Mouse (Mus musculus) kidney, adult 9 months (tissue): ENCODE measurements at regions not wholly inside any gene's neighbourhood (a gene's known extent, or its start where the extent isn't known, plus 50 kb on each side); places are given as distances from the start of the nearest gene placed in this dataset.

Experiments
- DNase-seq: peaks from one replicate; pipeline ENCODE4 v3.0.0; 2022

DNA sequence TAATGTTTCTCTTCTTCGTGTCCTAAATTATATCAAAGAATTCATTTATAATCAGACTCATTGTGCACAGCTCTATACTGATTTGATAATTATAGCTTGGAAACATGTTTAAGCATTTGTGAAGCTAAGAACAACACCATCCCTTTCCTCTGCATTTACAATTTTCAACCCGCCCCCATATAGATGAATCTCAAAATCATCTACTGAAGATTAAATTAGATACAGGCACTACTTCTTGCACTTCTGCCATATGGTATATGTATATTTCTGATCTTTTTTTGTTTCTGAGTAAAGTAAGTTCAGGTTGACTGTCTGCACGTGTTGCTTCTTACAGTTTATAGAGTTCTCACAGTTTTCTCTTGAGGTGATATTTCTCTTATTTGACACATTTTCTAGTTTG lies 583.1 kb upstream of the C030005K15Rik start:
- no peak for DNase-seq

DNA sequence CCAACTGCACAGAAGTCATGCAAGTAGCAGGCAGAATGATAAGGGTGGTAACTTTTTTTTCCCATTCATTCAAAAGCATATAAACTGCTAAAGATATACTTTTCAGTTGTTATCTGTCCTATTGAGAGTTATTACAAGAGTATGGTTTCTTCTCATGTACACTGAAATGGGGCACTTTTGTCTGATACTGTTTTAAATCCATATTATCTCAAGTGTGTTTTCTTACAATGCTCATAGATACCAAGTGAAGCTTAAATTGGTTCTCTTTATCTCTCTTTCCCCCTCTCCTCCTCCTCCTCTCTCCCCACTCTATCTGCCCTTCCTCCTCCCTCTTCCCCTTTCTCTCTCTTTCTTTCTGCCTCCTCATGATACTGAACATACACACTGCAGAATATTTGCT lies 584.8 kb upstream of the C030005K15Rik start:
- no peak for DNase-seq

DNA sequence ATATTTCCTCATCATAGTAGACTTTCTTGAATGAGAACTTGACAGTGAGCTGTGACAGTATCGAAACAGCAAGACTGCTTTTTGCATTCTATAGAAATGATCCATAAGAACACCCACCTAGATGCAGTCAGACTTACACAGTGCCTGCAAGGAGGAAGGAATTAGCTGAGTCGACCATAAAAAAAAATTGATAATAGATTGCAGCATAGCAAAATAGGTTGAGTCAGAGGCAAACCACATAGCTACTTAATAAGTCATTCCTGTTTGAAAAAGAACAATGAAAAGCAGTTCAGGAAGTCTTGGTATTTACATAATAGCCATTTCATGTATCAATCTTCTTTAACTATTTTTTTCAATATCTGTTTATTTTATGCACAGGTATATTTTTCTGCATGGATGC lies 591.9 kb upstream of the C030005K15Rik start:
- no peak for DNase-seq

DNA sequence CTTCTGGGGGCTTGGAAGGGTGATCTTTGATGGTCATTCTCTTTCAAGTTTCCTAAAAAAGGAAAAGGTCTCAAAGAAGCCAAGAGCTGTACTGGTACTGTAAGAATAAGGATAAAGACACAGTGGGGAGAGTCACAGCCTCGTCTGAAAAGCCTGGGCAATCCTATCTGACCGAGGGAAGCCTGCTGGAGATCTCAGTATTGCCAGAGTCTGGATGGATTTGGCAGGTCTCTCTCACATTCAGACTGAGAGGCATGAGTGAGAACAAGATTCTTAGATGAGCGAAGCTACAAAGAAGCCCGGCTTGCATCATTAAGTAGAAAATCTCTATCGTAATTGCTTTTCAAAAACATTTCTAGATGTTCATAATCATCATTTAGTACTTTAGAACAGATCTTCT lies 590.4 kb upstream of the Atp2b1 start:
- DNase-seq = no peak

DNA sequence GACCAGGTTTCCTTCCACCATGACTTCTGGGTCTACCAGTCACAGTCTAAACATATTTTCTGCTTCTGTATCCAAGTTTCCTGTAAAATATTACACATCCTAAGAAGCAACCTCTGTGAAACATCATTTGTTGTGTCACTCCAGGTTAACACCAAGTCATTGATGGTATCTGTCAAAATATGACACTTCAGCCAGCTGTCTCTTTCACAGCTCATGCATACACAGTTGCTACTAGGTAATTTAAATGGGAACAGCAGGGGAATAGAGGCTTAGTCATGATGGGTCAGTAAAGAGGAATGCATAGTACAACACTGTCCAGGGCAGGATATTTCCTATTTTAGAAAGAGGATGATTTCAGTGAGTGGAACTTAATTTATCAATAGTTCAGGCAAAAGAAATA lies 589.6 kb upstream of the Atp2b1 start:
- DNase-seq = no peak

DNA sequence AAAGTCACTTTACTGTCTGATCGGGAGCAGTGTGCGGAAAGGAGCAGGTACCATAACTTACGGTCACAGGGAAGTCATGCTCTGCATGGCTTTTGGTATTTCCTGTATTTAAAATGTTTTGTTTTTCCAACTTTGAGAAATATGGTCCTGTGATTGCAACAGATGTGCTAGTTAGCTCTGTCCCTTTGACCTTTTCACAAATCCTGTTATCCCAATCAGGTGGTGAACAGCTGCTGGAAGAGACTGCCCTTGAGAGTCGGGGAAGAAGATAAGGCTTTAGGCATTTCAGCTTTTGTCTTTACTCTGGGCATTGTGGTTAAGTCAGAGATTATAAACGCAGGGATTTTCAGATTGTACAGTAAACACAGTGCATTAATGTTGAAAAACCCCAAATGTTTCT lies 588.5 kb upstream of the Atp2b1 start:
- DNase-seq = no peak

DNA sequence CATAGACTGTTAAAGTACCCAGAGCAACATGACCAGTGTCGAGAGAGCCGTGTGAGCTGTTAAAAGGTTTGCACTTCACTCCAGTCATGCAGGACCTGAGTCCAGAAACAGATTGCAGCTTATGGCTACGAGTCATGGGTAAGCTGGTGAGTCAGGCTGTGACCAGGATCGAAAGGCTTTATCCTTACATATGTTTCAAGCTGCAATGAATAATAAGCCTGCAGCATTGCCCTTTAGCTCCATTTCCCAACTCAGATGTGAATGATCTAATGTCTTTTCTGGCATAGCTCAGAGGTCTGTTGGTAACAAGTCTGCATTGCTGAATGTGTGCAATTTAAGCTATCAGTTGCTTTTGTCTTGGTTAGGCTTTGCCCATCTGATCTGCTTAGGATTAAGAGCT lies 581.5 kb upstream of the Atp2b1 start:
- no peak for DNase-seq

DNA sequence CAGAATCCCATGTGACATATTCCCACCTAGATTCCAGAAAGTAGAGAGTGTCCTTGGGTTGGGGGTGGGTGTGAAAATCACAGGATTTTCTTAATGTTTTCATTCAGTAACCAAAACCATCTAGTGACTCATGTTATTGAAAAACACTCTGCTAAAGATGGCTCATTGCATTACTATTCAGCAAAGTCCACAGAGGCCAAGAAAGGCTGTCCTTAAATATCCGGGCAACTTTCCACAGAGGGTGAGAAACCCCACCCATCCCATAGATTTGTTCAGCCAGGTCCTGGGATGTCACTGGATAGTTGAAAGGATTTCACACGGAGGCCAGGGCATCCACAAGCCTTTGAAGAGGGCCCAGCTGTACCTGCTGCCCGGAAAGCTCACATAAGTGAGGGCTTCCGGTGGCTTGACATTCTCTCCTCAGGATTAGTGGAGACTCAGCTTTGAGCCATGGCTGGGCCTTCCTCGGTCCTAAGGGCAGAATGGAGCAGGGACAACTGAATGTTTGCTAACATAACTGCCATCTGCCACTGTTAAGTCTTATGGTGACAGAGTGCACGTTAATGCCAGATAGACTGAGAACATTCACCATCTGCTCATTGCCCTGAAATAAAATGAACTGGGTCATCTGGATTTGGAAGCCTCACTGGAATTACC lies 580.7 kb upstream of the Atp2b1 start:
- no peak for DNase-seq

DNA sequence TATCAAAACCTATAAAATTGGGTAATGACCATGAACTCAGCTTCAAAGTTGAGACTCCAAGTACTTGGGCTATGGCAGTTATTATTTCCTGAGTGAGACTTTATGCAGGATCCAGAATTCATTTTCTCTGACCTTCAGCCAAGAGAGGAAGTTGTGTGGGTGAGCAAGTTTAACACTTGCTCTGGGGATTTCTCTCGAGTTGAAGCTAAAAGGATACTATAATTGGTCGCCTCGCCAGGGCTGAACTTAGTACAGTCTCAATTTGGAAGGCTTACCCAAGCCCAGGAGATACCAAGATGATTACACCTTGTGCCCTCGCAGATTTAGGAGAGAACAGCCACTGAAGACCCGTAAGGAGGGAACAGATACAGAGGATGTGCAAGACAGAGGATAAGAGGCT lies 570.4 kb upstream of the Atp2b1 start:
- DNase-seq = no peak

DNA sequence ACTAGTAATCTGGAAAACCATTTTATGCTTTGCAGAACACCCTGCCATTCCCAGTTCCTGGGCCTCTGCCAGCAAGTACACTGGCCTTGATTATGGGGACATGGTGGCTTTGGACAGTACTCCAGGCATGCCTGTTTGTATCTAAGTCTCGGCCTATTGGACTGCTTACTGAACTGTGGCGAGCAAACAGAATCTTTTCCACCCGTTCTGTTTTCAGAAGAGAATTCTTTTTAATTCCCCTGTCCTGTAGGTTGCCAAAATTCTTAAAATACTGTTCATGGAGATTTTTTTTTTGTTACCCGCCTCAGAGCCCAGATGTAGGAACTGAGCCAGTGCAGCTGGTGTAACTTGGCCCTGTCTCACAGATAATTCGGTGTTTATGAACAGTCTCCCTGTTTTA lies 564.7 kb upstream of the Atp2b1 start:
- peak; percentile 18 for DNase-seq

DNA sequence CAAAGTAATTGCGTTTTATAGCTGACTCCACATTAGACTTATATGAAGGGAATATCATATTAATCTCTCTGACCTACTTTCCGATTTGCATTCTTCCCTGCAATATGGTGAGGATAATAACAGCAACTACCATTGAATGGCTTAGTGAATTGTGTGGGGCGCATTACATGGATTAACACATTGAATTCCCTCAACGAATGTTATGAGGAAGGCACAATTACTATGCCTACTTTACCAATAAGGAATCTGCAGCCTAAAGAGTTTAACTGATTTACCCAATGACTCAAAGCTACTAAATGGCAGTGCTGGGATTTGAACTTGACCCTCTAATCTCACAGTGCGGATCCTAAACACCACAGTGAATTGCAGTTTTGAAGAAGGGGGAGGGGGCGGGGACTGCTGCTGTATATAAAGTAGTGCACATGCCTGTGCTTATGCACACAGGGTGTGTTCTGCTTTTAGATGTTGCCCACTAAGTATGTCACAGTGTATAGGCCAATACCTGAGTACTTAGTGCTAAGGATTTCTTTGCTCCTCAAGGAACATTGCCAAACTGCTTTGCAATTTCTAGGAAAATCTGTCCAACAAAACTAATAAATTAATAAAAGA lies 563.8 kb upstream of the Atp2b1 start:
- no peak for DNase-seq

DNA sequence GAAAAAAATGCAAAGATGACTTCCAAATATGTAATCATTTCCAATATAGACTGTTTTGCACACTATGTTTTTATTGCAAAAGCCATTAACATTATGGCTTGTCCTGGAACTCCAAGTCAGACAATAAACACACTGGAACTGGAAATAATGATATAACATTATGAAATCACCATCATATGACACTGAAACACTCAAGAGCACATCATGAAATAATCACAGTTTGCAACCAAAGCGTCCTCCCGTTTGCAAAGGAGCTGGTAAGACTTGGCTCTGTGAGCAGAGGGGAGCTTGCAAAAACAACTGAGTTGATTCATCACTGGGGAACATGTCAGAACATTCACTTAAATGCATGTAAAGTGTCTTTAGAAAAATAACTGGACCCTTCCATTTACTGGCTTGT lies 562.1 kb upstream of the Atp2b1 start:
- DNase-seq = no peak

DNA sequence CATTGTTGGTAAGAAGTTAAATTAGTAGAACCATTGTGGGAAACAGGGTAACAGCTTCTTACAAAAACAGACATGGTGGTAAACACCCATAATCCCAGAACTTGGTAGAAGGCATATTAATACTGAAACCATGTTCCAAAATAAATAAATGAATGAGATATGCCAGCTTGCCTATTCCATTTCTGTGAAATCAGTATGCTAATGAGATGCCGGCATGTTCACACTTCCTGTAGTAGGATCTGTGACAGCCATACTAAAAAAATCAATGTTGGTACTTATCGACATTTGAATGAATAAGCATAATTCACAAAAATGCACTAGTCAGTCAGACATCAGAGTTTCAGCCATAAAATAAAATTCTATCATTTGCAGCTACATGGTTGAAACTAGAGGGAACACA lies 559.7 kb upstream of the Atp2b1 start:
- DNase-seq = no peak

DNA sequence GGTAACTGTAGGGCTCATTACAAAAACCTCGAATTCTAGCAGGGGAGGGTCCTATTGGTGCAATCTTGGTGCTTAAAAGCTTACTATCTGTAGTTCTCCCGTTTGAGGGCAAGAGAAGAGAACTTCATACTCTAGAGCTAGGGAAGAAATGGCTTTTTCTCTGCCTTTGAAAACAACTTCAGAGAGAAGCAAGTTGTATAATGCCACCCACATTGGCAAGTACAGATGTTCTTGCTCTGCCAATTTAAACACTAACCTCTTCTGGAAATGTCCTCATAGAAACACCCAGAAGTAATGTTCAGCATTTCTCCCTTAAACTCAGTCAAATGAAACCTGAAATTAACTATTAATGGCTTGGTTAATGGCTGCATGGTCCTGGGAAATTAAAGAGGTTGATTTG lies 549.6 kb upstream of the Atp2b1 start:
- peak; percentile 14 for DNase-seq

DNA sequence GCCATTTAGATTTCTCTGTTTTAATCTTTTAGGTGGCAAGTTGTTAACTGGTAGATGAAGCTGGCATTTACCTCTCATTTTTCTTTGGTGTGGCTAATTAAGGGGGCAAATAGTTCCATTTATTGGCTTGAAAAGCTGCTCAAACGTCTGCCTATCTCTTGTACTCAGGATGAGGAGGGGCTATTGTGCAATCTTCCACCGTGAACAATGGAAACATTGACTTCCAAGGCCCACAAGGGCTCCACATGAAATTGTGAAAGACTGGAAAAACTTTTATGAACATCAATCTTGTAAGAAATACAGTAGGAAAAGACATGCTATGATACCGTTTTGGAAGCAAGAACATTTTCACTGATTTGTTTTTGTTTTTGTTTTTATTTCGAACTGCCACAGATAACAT lies 541.6 kb upstream of the Atp2b1 start:
- no peak for DNase-seq

DNA sequence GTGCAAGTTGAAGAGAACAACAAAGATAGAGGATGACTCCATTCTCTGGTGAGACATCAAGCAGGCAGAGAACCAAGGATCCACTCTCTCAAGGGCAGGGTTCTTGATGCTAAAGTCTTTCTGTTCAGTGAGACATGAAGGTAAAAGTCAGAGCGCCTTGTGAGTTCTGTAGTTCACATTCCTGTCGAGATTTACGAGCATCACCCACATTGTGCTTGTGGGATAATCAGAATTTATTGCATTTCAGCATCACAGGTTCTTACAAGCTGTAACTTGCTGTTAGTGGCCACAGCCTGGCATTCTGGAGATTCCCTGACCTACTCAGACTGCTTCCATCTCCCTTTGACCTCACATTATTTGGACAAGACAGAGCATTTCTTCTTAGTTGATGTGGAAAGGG lies 540.9 kb upstream of the Atp2b1 start:
- DNase-seq = no peak

DNA sequence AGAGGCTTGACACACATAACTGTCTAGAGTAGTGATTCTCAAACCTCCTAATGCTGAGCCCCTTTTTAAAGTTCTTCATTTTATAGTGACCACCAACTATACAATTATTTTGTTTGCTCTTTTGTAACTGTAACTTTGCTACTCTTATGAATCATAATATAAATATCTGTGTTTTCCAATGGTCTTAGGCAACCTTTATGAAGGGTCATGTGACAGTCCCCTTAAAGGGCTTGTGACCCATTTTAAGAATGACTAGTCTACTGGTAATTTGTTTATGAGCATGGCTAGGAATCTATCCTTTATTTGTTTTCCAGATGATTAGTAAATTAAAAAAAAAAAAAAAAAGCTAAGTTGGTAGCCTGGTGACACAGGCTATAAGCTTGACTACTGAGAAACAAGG lies 539.5 kb upstream of the Atp2b1 start:
- DNase-seq = no peak

DNA sequence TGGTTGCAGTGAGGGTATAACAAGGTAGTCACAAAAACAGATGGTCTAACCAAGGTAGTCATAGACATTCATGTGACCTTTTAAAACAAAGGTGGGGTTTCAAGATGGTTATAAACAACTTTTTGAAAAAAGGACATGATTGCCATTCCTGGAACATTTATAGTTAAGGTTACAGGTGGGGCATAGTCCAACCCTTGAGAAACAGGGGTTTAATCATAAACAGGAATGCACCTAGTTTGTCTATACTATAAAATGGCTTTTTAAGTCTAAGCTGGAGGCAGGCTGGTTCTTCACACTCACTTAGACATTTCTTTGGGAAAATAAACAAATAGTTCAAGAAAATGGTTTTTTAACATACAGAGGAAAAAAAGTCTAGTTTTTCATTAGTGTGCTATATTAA lies 525.7 kb upstream of the Atp2b1 start:
- DNase-seq = no peak

DNA sequence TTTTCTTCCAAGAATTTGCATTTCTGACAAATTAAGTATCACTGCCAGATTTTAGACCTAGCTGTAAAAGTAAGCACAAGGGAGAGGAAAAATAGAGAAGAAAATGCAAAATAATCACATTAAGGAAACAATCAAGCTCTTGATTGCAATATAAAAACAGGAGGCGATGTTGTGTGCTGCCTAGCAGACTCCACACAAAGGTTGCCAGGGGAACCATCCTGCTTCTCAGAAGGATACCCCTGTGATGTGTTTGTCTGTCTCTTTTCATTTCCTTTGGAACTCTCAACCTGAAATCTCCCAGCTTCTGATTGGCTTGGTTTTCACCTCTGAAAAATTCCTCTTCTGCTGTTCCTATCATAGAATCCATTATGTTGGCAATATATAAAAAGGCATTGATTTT lies 514.3 kb upstream of the Atp2b1 start:
- DNase-seq = no peak

DNA sequence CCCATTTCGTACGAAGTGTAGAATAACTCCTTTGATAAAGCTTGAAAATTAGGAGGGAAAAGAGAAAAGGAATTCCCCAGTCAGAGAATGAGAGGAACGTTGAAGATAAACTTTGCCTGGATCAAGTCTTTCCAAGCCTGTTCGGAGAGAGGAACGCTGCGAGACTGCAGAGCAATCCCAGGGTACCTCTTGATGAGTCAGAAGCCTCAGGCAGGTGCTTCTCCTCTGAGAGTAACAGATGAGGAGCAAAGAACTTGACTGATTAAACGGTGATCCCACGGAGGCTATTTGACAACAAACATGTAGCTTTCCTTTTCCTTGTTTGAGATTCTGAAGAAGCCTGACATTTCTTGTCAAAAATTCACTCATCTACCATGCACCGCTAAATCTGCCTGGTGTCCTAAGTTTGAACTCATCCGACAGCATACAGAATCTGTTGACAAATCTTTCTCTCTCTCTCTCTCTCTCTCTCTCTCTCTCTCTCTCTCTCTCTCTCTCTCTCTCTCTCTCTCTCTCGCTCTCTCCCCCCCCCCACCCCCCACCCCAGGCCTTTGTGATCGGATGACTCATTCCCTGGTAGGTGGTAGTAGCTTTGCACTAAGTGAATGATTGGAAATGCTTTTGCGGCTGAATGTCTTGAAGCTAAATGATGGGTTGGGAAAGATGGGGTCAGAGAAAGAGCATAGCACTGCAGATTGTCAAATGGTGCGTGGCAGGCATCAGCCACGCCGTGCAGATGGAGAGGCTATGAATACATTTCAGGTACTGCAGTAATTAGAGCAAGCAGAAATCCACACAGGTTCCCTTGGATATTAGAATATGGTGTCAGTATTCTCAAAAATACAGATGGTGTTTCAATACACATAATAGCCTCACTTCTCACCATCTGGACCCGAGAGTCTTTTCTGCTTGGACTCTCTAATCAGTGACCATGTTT lies 496.1 kb upstream of the Atp2b1 start:
- no peak for DNase-seq

DNA sequence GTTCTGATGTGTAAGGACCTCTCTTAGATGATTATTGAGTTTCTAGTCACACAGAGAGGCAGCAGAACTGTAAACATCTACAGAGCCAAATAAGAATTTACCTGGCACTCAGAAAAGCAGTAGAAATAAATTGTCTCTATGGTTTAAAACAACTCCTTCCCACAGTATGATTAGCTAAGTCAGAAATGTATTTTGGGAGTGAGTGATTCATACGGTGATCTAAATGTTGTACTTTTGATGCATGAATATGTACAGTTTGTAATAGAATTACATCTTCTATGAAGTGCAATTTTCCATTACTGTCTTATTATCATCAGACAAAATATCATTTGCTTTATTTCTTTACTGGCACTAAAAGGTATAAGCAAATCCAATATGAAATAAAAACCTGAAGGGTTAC lies 489.8 kb upstream of the Atp2b1 start:
- no peak for DNase-seq

DNA sequence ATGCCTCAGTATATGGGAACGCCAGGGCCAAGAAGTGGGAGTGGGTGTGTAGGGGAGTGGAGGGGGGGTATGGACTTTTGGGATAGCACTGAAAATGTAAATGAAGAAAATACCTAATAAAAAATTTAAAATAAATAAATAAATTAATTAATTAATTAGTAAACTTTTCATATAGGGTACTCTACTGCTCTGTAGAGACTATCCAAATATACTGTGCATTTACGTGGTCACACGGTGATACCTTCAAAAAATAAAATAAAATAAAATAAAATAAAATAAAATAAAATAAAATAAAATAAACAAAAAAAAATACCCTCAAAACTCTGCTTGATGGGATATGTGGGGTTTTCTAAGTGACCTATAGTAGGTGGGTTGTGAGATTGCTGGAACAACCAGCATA lies 479.2 kb upstream of the Atp2b1 start:
- DNase-seq = no peak

DNA sequence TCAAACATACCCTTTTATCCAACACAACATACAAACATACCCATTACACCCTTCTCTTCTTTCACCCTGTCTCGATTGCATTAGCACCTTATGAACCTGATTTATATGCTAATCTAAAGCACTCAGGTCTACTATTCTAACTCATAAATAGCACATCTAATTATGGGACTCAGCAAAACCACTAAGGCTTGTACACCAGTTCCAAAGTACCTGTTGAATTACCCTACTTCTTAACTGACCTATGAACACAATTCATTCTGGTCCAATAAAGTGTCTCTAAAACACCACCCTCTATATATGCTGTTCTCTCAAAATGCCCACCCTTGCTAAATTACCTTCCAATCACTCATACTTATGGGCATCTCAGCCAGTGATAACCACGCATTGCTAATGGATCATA lies 452.7 kb upstream of the Atp2b1 start:
- no peak for DNase-seq

DNA sequence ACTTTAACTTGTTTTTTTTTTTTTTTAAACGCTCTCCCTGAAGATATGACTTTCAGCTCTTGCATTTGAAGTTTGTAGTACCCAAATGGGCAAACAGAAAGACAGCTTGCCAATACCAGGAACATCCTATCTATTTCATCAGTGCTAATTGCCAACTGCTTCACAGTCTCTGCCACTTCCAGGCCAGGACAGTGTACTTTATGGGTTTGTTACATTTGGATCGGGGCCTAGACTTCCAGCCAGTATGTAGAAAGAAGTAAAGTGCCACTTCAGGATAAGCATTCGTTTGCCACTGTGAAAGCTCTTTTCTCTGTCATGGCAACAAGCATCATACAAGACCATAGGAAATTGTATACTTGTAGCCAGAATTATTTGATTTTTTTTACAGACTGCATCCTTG lies 439.6 kb upstream of the Atp2b1 start:
- DNase-seq = no peak
